Mouse (Mus musculus) CD4-positive naive resting alpha-beta T cell, adult 57 days (primary cell): ENCODE results near the gene Mrgpra1. TPM values are rescaled to one million over a fixed set of nuclear protein-coding genes. Genes with fewer than 3 reads are reported as not detected.

Experiments
- total RNA-seq: library from RNA; stranded (reverse); gene quantifications from one replicate; pipeline ENCODE4 v1.2.4, GENCODE M21; 2023

Mrgpra1 gene
- total RNA-seq = not detected

DNA sequence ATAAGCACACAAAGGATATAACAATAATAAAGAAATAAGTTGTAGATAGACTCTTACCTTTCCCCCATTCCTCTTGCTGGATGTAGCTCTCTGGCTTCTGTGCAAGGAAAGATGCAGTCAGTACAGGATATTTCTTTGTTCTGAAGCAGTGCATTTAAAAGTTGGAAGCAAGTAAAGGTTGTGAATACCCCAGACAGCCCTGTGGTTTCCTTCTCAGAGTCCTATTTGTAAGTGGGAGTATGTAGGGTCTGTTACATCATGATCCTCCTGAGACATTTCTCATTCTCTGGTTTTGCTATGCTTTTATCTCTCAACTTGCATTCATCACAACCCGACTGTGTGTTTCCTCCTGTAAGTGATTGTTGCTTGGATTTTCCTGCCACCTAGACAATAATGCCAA lies at the start of gene Mrgpra1:
TSS of gene Mrgpra1 (minus strand) at position 101 of the 400 bp plus-strand sequence.

Other genes with a start within 250 kb of the Mrgpra1 start
- 1.4 TPM for gene Ptpn5, start 220.6 kb downstream of the Mrgpra1 start, total RNA-seq
- gene Mrgpra6, start 149.3 kb downstream of the Mrgpra1 start, total RNA-seq = not detected
- gene Mrgpra9, start 101.4 kb downstream of the Mrgpra1 start, total RNA-seq = not detected
- not detected for gene Mrgpra2a, start 97.9 kb upstream of the Mrgpra1 start, total RNA-seq
- gene Mrgpra2b, start 174.6 kb upstream of the Mrgpra1 start, total RNA-seq = not detected
- not detected for gene Mrgpra3, start 247.1 kb upstream of the Mrgpra1 start, total RNA-seq